Mouse (Mus musculus) MEL (cell line): Measurements from ENCODE around the gene Slc38a5. TPM values are rescaled to one million over a fixed set of nuclear protein-coding genes. Genes with fewer than 3 reads are reported as not detected.

Experiments used
- DNase-seq: peaks from one replicate; pipeline ENCODE4 v3.0.0; 2011; ENCODE audit warnings: low read depth, low spot score
- H3K27ac ChIP-seq: 2 replicates; pipeline ENCODE4 v1.5.1; 2012; ENCODE audit warnings: low read depth, mild to moderate bottlenecking, control low read depth, low read length, moderate library complexity; ENCODE audit not compliant: control insufficient read depth
- H3K27me3 ChIP-seq, 2 experiments: fragments of 150-350 bp in 1 of 2; sonication (generic) in 1 of 2; 2 replicates each; pipeline ENCODE4 v1.6.1; 2012; ENCODE audit warnings: low read length in 2 of 2, mild to moderate bottlenecking in 2 of 2, improper control_type of control experiment in 1 of 2, moderate library complexity in 1 of 2; ENCODE audit not compliant: insufficient read depth in 2 of 2, control insufficient read depth in 1 of 2
- H3K36me3 ChIP-seq, 2 experiments: 2 replicates each; pipeline ENCODE4 v1.6.1; 2012 to 2014; ENCODE audit warnings: low read length in 2 of 2, improper control_type of control experiment in 1 of 2, inconsistent platforms in 1 of 2, mild to moderate bottlenecking in 1 of 2; ENCODE audit not compliant: insufficient read depth in 2 of 2, control insufficient read depth in 1 of 2
- H3K4me1 ChIP-seq, 2 experiments: fragments of 150-350 bp in 1 of 2; sonication (generic) in 1 of 2; 2 replicates each; pipeline ENCODE4 v1.6.1; 2012; ENCODE audit warnings: low read length in 2 of 2, improper control_type of control experiment in 1 of 2, mild to moderate bottlenecking in 1 of 2; ENCODE audit not compliant: insufficient read depth in 2 of 2, control insufficient read depth in 1 of 2
- H3K4me3 ChIP-seq, 2 experiments: fragments of 150-350 bp in 1 of 2; sonication (generic) in 1 of 2; 2 replicates each; pipeline ENCODE4 v1.5.1; 2012; ENCODE audit warnings: low read depth in 2 of 2, low read length in 2 of 2, mild to moderate bottlenecking in 2 of 2, moderate library complexity in 2 of 2, control low read depth in 1 of 2, improper control_type of control experiment in 1 of 2; ENCODE audit not compliant: control insufficient read depth in 1 of 2, insufficient read depth in 1 of 2
- H3K79me2 ChIP-seq: 2 replicates; pipeline ENCODE4 v1.6.1; 2012; ENCODE audit warnings: mild to moderate bottlenecking, low read length, moderate library complexity; ENCODE audit not compliant: control insufficient read depth, poor library complexity, insufficient read depth
- H3K9ac ChIP-seq: 2 replicates; pipeline ENCODE4 v1.6.1; 2012; ENCODE audit warnings: low read depth, mild to moderate bottlenecking, control low read depth, low read length, moderate library complexity; ENCODE audit not compliant: control insufficient read depth, poor library complexity, severe bottlenecking
- H3K9me3 ChIP-seq: fragments of 150-350 bp; sonication (generic); replicated peaks from 2 replicates; pipeline ENCODE4 v1.6.1; 2012; ENCODE audit warnings: mild to moderate bottlenecking, low read length, improper control_type of control experiment, moderate library complexity; ENCODE audit not compliant: insufficient read depth
- BHLHE40 ChIP-seq: IDR thresholded peaks from 2 replicates; pipeline ENCODE4 v1.6.1; 2012; ENCODE audit warnings: low read depth, mild to moderate bottlenecking, inconsistent platforms, low read length, improper control_type of control experiment, borderline replicate concordance
- CTCF ChIP-seq, 3 experiments: IDR thresholded peaks in 2 of 3; conservative IDR thresholded peaks in 1 of 3; 2 replicates each; pipeline ENCODE4 v1.5.1; 2011 to 2012; ENCODE audit warnings: low read length in 3 of 3, low read depth in 2 of 3, mild to moderate bottlenecking in 2 of 3, improper control_type of control experiment in 1 of 3, inconsistent platforms in 1 of 3, mixed read lengths in 1 of 3, moderate library complexity in 1 of 3; ENCODE audit not compliant: control insufficient read depth in 1 of 3, insufficient read depth in 1 of 3, poor library complexity in 1 of 3, severe bottlenecking in 1 of 3
- E2F4 ChIP-seq: IDR thresholded peaks from 2 replicates; pipeline ENCODE4 v1.6.1; 2011; ENCODE audit warnings: low read depth, low read length, improper control_type of control experiment, borderline replicate concordance
- EP300 ChIP-seq, 2 experiments: IDR thresholded peaks; 2 replicates each; pipeline ENCODE4 v1.6.1; 2011; ENCODE audit warnings: improper control_type of control experiment in 2 of 2, low read length in 2 of 2, low read depth in 1 of 2, mild to moderate bottlenecking in 1 of 2
- GABPA ChIP-seq: IDR thresholded peaks from 2 replicates; pipeline ENCODE4 v1.6.1; 2012; ENCODE audit warnings: low read depth, mild to moderate bottlenecking, inconsistent platforms, low read length, improper control_type of control experiment, moderate library complexity
- HCFC1 ChIP-seq: IDR thresholded peaks from 2 replicates; pipeline ENCODE4 v1.6.1; 2012; ENCODE audit warnings: low read depth, mild to moderate bottlenecking, inconsistent platforms, low read length, improper control_type of control experiment, moderate library complexity
- MAZ ChIP-seq: IDR thresholded peaks from 2 replicates; pipeline ENCODE4 v1.6.1; 2012; ENCODE audit warnings: low read depth, mild to moderate bottlenecking, inconsistent platforms, low read length, improper control_type of control experiment
- MEF2A ChIP-seq: IDR thresholded peaks from 2 replicates; pipeline ENCODE4 v1.6.1; 2014; ENCODE audit warnings: low read depth, mild to moderate bottlenecking, inconsistent platforms, low read length, improper control_type of control experiment; ENCODE audit not compliant: poor library complexity, insufficient replicate concordance, severe bottlenecking; ENCODE audit errors: extremely low read depth
- MYC ChIP-seq: IDR thresholded peaks from 2 replicates; pipeline ENCODE4 v1.6.1; 2011; ENCODE audit warnings: low read depth, mild to moderate bottlenecking, low read length, improper control_type of control experiment, moderate library complexity
- POLR2AphosphoS2 ChIP-seq: IDR thresholded peaks from 2 replicates; pipeline ENCODE4 v1.6.1; 2011; ENCODE audit warnings: low read length, improper control_type of control experiment
- RAD21 ChIP-seq: IDR thresholded peaks from 2 replicates; pipeline ENCODE4 v1.6.1; 2011; ENCODE audit warnings: mild to moderate bottlenecking, low read depth, low read length, improper control_type of control experiment
- RCOR1 ChIP-seq: IDR thresholded peaks from 2 replicates; pipeline ENCODE4 v1.6.1; 2012; ENCODE audit warnings: low read depth, mild to moderate bottlenecking, inconsistent platforms, low read length, improper control_type of control experiment
- TBP ChIP-seq: IDR thresholded peaks from 2 replicates; pipeline ENCODE4 v1.8.0; 2011; ENCODE audit warnings: low read depth, low read length, improper control_type of control experiment
- UBTF ChIP-seq: IDR thresholded peaks from 2 replicates; pipeline ENCODE4 v1.6.1; 2012; ENCODE audit warnings: low read depth, mild to moderate bottlenecking, inconsistent platforms, low read length, improper control_type of control experiment, moderate library complexity, borderline replicate concordance; ENCODE audit not compliant: insufficient read depth
- USF1 ChIP-seq: IDR thresholded peaks from 2 replicates; pipeline ENCODE4 v1.6.1; 2014; ENCODE audit warnings: low read depth, mild to moderate bottlenecking, inconsistent platforms, low read length, improper control_type of control experiment, moderate library complexity
- USF2 ChIP-seq, 2 experiments: IDR thresholded peaks; 2 replicates each; pipeline ENCODE4 v1.6.1; 2011 to 2012; ENCODE audit warnings: improper control_type of control experiment in 2 of 2, low read length in 2 of 2, borderline replicate concordance in 1 of 2, inconsistent platforms in 1 of 2, low read depth in 1 of 2, mild to moderate bottlenecking in 1 of 2; ENCODE audit not compliant: insufficient read depth in 1 of 2
- ZC3H11A ChIP-seq: IDR thresholded peaks from 2 replicates; pipeline ENCODE4 v1.6.1; 2012; ENCODE audit warnings: low read depth, mild to moderate bottlenecking, inconsistent platforms, low read length, improper control_type of control experiment
- ZNF384 ChIP-seq: IDR thresholded peaks from 2 replicates; pipeline ENCODE4 v1.6.1; 2012; ENCODE audit warnings: low read depth, mild to moderate bottlenecking, inconsistent platforms, low read length, improper control_type of control experiment
- polyA plus RNA-seq, 2 experiments: library from polyadenylated mRNA; stranded (reverse) in 1 of 2; unstranded in 1 of 2; fragments of >175 nt in 1 of 2; fragments of >200 nt in 1 of 2; gene quantifications; 2 replicates each; pipeline versions ENCODE4 v1.2.1 to v1.2.4; 2012; ENCODE audit warnings: low replicate concordance in 2 of 2, low read depth in 1 of 2; ENCODE audit not compliant: insufficient read length in 2 of 2, insufficient read depth in 1 of 2, missing spikeins in 1 of 2
- total RNA-seq: library from RNA; depleted of rRNA; stranded (reverse); fragments of 300-350 nt; gene quantifications from 2 replicates; pipeline ENCODE4 v1.2.3, GENCODE M21; 2012

Gene Slc38a5
- total and polyA plus RNA-seq, 3 experiments = 100 to 146 TPM; not detected in 1

DNA sequence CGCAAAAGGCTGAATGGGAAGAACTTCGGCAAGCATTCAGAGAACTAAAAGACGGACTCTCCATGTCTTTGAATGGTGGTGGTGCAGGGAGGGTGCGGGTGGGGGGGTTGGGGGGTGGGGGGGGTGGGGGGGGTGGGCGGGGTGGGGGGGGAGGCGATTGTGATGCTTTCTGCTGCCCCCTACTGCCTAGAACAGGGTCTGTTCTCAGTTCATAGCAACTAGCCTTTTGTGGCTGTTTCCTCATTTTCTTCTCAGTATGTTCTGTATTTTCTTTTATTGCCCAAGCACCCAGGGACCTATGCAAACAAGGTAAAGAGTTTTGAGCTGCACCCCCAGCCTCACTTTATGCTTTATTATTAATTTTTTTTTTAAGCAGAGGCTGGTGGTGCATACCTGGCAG is 15.1 kb upstream of the Slc38a5 start:
- Histone ChIP-seq H3K4me3 (peak overlapping the region; percentile 13 to 44), H3K9ac (peak overlapping the region; percentile 49), H3K9me3 (no peaks in the 10 kb centered on the region), H3K27me3 (no peaks in the 10 kb centered on the region), H3K4me1 (peaks cover 3 to 16% of the 10 kb centered on the region in 2 experiments; a peak in 3 of 4 replicates), H3K27ac (peak overlapping the region; percentile 37; the same call in 1 of the 2 replicates), H3K36me3 (peaks cover 0 to 11% of the 10 kb centered on the region in 2 experiments; a peak in 2 of 4 replicates), H3K79me2 (peaks cover 13% of the 10 kb centered on the region)
- DNase-seq = peak; percentile 68
- TF ChIP-seq HCFC1 (peak; percentile 28), CTCF (IDR thresholded peaks at IDR 0.05 in 2 of 3, conservative IDR thresholded peaks at IDR 0.05 in 1 of 3; ENCODE audit: control insufficient read depth in 1 of 3, insufficient read depth in 1 of 3, low read depth in 2 of 3, low read length in 3 of 3, poor library complexity in 1 of 3, severe bottlenecking in 1 of 3) (peak; percentile 11 to 59 (median 49); a peak in 4 of 6 replicates), ZC3H11A (no peak), GABPA (no peak), POLR2AphosphoS2 (no peak), UBTF (no peak), MAZ (peak; percentile 53; the same call in 1 of the 2 replicates), RAD21 (no peak), USF1 (no peak), EP300 (IDR thresholded peaks at IDR 0.05; ENCODE audit: low read depth in 1 of 2, low read length in 2 of 2) (no peak)

DNA sequence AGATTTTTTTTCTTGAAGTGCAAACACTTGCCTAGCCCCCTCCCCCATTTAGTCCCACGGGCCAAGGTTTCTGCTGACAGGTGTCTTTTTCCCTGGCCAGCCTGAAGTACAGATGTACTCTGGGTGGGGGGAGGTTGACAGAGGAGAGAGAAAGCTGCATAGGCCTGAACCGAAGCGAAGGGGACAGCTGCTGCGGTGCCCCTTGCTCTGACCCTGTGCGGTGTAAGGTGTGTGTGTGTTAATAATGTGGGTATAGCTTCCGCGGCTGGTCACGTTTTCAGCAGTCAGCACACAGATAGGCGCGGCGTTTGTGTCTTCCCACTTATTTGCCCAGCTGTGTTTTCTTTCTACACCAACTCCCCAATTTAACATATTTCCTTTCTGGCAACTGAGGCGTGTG is 11.5 kb upstream of the Slc38a5 start:
- Histone ChIP-seq H3K27me3 (no peaks in the 10 kb centered on the region), H3K4me1 (peaks cover 12 to 32% of the 10 kb centered on the region in 2 experiments), H3K9ac (no peak overlapping the region), H3K9me3 (no peaks in the 10 kb centered on the region), H3K27ac (no peak overlapping the region), H3K4me3 (no peak overlapping the region), H3K36me3 (peaks cover 0 to 29% of the 10 kb centered on the region in 2 experiments; a peak in 2 of 4 replicates), H3K79me2 (no peaks in the 10 kb centered on the region)
- no peak for DNase-seq
- no peak for TF ChIP-seq TBP
- no peak for TF ChIP-seq BHLHE40
- TF ChIP-seq RCOR1 = no peak
- no peak for TF ChIP-seq ZC3H11A
- no peak for TF ChIP-seq MEF2A
- TF ChIP-seq ZNF384 = no peak
- no peak for TF ChIP-seq USF2 (IDR thresholded peaks at IDR 0.05; ENCODE audit: borderline replicate concordance in 1 of 2, insufficient read depth in 1 of 2, low read depth in 1 of 2, low read length in 2 of 2)
- no peak for TF ChIP-seq MAZ
- TF ChIP-seq EP300 (IDR thresholded peaks at IDR 0.05; ENCODE audit: low read depth in 1 of 2, low read length in 2 of 2) = no peak
- TF ChIP-seq MYC = no peak
- TF ChIP-seq E2F4 = no peak
